Mouse (Mus musculus): Measurements from ENCODE around the gene Klhl30.

The Klhl30 gene

GRCm38 (mm10) chr1:91350841-91351240 is at the start of gene Klhl30:
Klhl30 (plus strand) TSS chr1:91351016.
- DNase-seq: no peak

- DNase-seq: no peak
Observed at GRCm38 (mm10) chr1:91301206-91301920, 49.5 kb upstream of the Klhl30 start.

- no peak for DNase-seq
Observed at GRCm38 (mm10) chr1:91302021-91302420, 48.8 kb upstream of the Klhl30 start.

GRCm38 (mm10) chr1:91304621-91305020 is 46.2 kb upstream of the Klhl30 start:
- DNase-seq: no peak

GRCm38 (mm10) chr1:91309366-91310085 is 41.3 kb upstream of the Klhl30 start:
- DNase-seq: no peak

- no peak for DNase-seq
Observed at GRCm38 (mm10) chr1:91312273-91312672, 38.5 kb upstream of the Klhl30 start.

GRCm38 (mm10) chr1:91313251-91313650 is 37.6 kb upstream of the Klhl30 start:
- no peak for DNase-seq

- no peak for DNase-seq
Observed at GRCm38 (mm10) chr1:91317656-91318055, 33.2 kb upstream of the Klhl30 start.

- DNase-seq: peak; percentile 23
Observed at GRCm38 (mm10) chr1:91321760-91322438, 28.9 kb upstream of the Klhl30 start, which contains the start of gene Espnl. Espnl (plus strand) TSS chr1:91322075.

GRCm38 (mm10) chr1:91324646-91325045 is 26.2 kb upstream of the Klhl30 start:
- DNase-seq: no peak

GRCm38 (mm10) chr1:91325488-91326042 is 25.3 kb upstream of the Klhl30 start:
- no peak for DNase-seq

- peak; percentile 26 for DNase-seq
Observed at GRCm38 (mm10) chr1:91332102-91332501, 18.7 kb upstream of the Klhl30 start.

GRCm38 (mm10) chr1:91333582-91333981 is 17.2 kb upstream of the Klhl30 start:
- no peak for DNase-seq

- DNase-seq: no peak
Observed at GRCm38 (mm10) chr1:91337355-91337754, 13.5 kb upstream of the Klhl30 start.

- DNase-seq: no peak
Observed at GRCm38 (mm10) chr1:91344001-91344400, 6.8 kb upstream of the Klhl30 start.

GRCm38 (mm10) chr1:91344921-91345685 is 5.7 kb upstream of the Klhl30 start:
- peak; percentile 48 for DNase-seq

GRCm38 (mm10) chr1:91346892-91347291 is 3.9 kb upstream of the Klhl30 start:
- DNase-seq: peak; percentile 74

GRCm38 (mm10) chr1:91351249-91351648 is 433 bp downstream of the Klhl30 start:
- no peak for DNase-seq

- no peak for DNase-seq
Observed at GRCm38 (mm10) chr1:91352277-91352676, 1.5 kb downstream of the Klhl30 start.

- no peak for DNase-seq
Observed at GRCm38 (mm10) chr1:91356105-91356504, 5.3 kb downstream of the Klhl30 start.

GRCm38 (mm10) chr1:91362113-91362512 is 11.3 kb downstream of the Klhl30 start:
- no peak for DNase-seq

GRCm38 (mm10) chr1:91364822-91365644 is 14.2 kb downstream of the Klhl30 start:
- no peak for DNase-seq

Data from thymus, postnatal 4 days (tissue).